ENCODE assay signal across 8 mouse cellular contexts in the genomic region with DNA sequence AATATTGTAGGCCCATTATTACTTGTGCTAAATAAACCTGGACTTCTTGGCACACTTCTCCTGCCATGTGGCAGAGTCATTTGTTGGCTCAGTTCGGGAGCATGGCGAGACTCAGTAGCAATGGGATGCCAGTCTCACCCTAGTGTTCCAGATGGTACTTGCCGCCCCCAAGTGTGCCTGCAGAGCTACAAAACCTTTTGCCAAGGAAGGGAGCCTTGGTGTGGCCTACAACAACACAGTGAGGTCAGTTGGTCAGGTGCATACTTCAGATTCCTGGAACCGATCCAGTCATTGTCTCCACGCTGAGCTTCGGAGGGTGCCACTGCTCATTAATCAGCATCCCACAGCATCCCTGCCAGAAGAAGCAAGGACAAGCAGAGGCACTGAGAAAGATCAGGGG. TPM values are rescaled to one million over a fixed set of nuclear protein-coding genes. Genes with fewer than 3 reads are reported as not detected.
DNase-seq lines count a peak whose midpoint lies in the region; ATAC-seq lines count a peak whose summit lies in the region.

No protein-coding gene starts in this region.

- 55% methylated on average over 6 of the region's 6 CpGs for WGBS in intestine, embryonic 16.5 days
- 62% methylated on average over 6 of the region's 6 CpGs for WGBS in intestine, embryonic 15.5 days
- WGBS in macrophage (ENCODE audit: missing documents): 64% methylated on average over 5 of the region's 6 CpGs

- H3K79me2 ChIP-seq in macrophage (ENCODE audit: inconsistent target): no peaks in the 10 kb centered on the region

- H3K4me2 ChIP-seq in intestine, embryonic 16.5 days (ENCODE audit: low read depth, low read length): no peak overlapping the region
- H3K4me2 ChIP-seq in intestine, embryonic 15.5 days (replicated peaks): no peak overlapping the region

- peak; percentile 95 to 97 for DNase-seq in cerebellum, postnatal 25 days
- DNase-seq in heart, postnatal 25 days (ENCODE audit: low spot score): peak; percentile 54
- peak; percentile 67 to 72 for DNase-seq in layer of hippocampus, postnatal 10 days (ENCODE audit: low spot score in 2 of 2)
- DNase-seq in spleen, postnatal 10 days (ENCODE audit: low spot score in 2 of 2): no peak
- DNase-seq in thymus, postnatal 0 days (ENCODE audit: low spot score): no peak

- ATAC-seq in intestine, embryonic 16.5 days: no peak
- ATAC-seq in intestine, embryonic 15.5 days: no peak

- H3K9me3 ChIP-seq in intestine, embryonic 16.5 days (ENCODE audit: control insufficient read depth, low read length): no peaks in the 10 kb centered on the region
- no peaks in the 10 kb centered on the region for H3K9me3 ChIP-seq in intestine, embryonic 15.5 days

- intact Hi-C loops in heart, postnatal 25 days (cut with DNase I): no loop called here

- 0 out of 2 replicates have a peak overlapping the region, but pooled peaks have one; percentile 9 for H3K27ac ChIP-seq in intestine, embryonic 16.5 days (ENCODE audit: low read length)
- H3K27ac ChIP-seq in intestine, embryonic 15.5 days: no peak overlapping the region
- H3K27ac ChIP-seq in macrophage: peak overlapping the region; percentile 53

- H3K36me3 ChIP-seq in intestine, embryonic 16.5 days (ENCODE audit: control insufficient read depth, insufficient read depth, low read length): no peaks in the 10 kb centered on the region
- no peaks in the 10 kb centered on the region for H3K36me3 ChIP-seq in intestine, embryonic 15.5 days
- no peaks in the 10 kb centered on the region for H3K36me3 ChIP-seq in macrophage (ENCODE audit: inconsistent target)

- H3K27me3 ChIP-seq in intestine, embryonic 16.5 days (replicated peaks; ENCODE audit: control insufficient read depth, insufficient read depth, low read length): no peaks in the 10 kb centered on the region
- no peaks in the 10 kb centered on the region for H3K27me3 ChIP-seq in intestine, embryonic 15.5 days (replicated peaks)

- H3K4me3 ChIP-seq in intestine, embryonic 16.5 days (ENCODE audit: low read length): no peak overlapping the region
- no peak overlapping the region for H3K4me3 ChIP-seq in intestine, embryonic 15.5 days (replicated peaks)
- H3K4me3 ChIP-seq in macrophage (ENCODE audit: inconsistent target): no peak overlapping the region

- no peak overlapping the region for H3K9ac ChIP-seq in intestine, embryonic 16.5 days (ENCODE audit: low read depth, low read length)
- H3K9ac ChIP-seq in intestine, embryonic 15.5 days: no peak overlapping the region

- peaks cover 12% of the 10 kb centered on the region for H3K4me1 ChIP-seq in intestine, embryonic 16.5 days (ENCODE audit: control insufficient read depth, insufficient read depth, low read length)
- peaks cover 26% of the 10 kb centered on the region for H3K4me1 ChIP-seq in intestine, embryonic 15.5 days (replicated peaks)

RNA-seq across cellular contexts. Expression of a gene that starts 14.4 kb away (rescaled TPM):
- polyA plus RNA-seq in intestine, embryonic 16.5 days (2015; fragmentation: Nextera tagmentation; extraction: Ambion mirVana): 0.13 TPM in 1 of 2 replicates, not detected in the other
- polyA plus RNA-seq in intestine, embryonic 15.5 days (2015; fragmentation: Nextera tagmentation; extraction: Ambion mirVana): 0.13 TPM in 1 of 2 replicates, not detected in the other
- total RNA-seq in heart, postnatal 25 days (2021): not detected
- 1 to 10 TPM; 1.0 to 1.8 TPM for total RNA-seq in layer of hippocampus, postnatal 10 days (2021)
- total RNA-seq in macrophage (2018; cell fraction: chromatin; rRNA removed): 10 to 100 TPM in 1 of 26 experiments, 1 to 10 TPM in 18, under 1 TPM in 1, not detected in 6; 0.63 to 10.9 (median 4.7) TPM
- total RNA-seq in macrophage (2018; cell fraction: cytosol; rRNA removed): 1 to 10 TPM in 3 of 26 experiments, under 1 TPM in 14, not detected in 9; 0.10 to 1.3 (median 0.48) TPM
- total RNA-seq in macrophage (2018; cell fraction: nucleus; rRNA removed): 1 to 10 TPM in 14 of 26 experiments, under 1 TPM in 2, not detected in 10; 0.39 to 9.7 (median 4.7) TPM
- 0.33 to 1.3 TPM (median 0.84 TPM) in 3 replicates for polyA plus RNA-seq in macrophage (2018)
- 0.40 and 0.44 TPM in 2 replicates for polyA plus RNA-seq in thymus, postnatal 0 days (2015; fragmentation: Nextera tagmentation; extraction: Ambion mirVana)

Comparison
In these comparisons a context has a peak if more than half of its experiments do, and no peak if none do; other contexts are left out.
1. DNase-seq: peak in cerebellum, postnatal 25 days (2 of 2), heart, postnatal 25 days (single experiment) and layer of hippocampus, postnatal 10 days (2 of 2); none in spleen, postnatal 10 days (0 of 2) and thymus, postnatal 0 days (single experiment).